Mouse (Mus musculus): ENCODE measurements around the gene Hfe2. TPM values are rescaled to one million over a fixed set of nuclear protein-coding genes. Genes with fewer than 3 reads are reported as not detected.

Hfe2 gene
- total RNA-seq (2014; rRNA removed) (0.78 and 1.9 TPM in 2 replicates), polyA plus RNA-seq (2015; fragmentation: Nextera tagmentation; extraction: Ambion mirVana) (2.1 and 2.5 TPM in 2 replicates)

DNA sequence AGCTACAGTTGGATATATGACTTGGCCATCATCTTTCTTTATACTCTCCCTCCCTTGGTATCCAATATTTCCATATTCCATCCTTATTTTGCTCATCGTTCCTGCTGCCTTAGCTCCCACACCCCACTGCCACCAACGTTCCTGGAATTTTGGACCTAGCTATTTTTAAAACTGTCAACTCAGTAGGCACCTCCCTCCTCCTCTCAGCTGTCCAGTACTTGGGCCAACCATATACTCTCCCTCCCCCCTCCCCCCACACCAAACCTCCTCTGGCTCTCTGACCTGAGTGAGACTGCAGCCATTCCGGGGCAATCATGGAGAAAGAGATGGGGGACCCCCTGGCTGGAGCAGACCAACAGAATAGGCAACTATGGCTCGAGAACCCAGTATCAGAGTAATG, at the start of gene Hfe2:
TSS of gene Hfe2 (plus strand) at position 259 of the 400 bp plus-strand sequence.
- Histone ChIP-seq H3K9me3 (ENCODE audit: low read length) (no peaks in the 10 kb centered on the region), H3K36me3 (ENCODE audit: insufficient read depth, low read length) (no peaks in the 10 kb centered on the region), H3K4me2 (ENCODE audit: low read depth, low read length) (no peak within 1 kb of the TSS), H3K9ac (replicated peaks; ENCODE audit: low read length) (no peak within 1 kb of the TSS), H3K4me1 (ENCODE audit: insufficient read depth, low read length) (no peaks in the 10 kb centered on the region), H3K27me3 (ENCODE audit: insufficient read depth, low read length) (0 out of 2 replicates have a peak, but pooled peaks cover 6% of the 10 kb centered on the region), H3K4me3 (ENCODE audit: low read length) (no peak within 1 kb of the TSS), H3K27ac (no peak within 1 kb of the TSS)
- whole genome bisulfite sequencing: 84% methylated on average over 4 of the region's 4 CpGs
- DNase-seq (ENCODE audit: low spot score) (no peak), ATAC-seq (no peak)
- TF ChIP-seq CTCF (IDR thresholded peaks at IDR 0.05; ENCODE audit: low read depth): no peak

GRCm38 (mm10) chr3:96477084-96477483, 47.9 kb upstream of the Hfe2 start:
- no peak overlapping the region for H3K4me3 ChIP-seq (ENCODE audit: low read length)
- WGBS: 56% methylated on average over 3 of the region's 3 CpGs

GRCm38 (mm10) chr3:96477558-96477957, 47.4 kb upstream of the Hfe2 start:
- H3K27ac ChIP-seq: no peak overlapping the region
- H3K4me3 ChIP-seq (ENCODE audit: low read length): no peak overlapping the region
- no peak for DNase-seq (ENCODE audit: low spot score)
- H3K36me3 ChIP-seq (ENCODE audit: insufficient read depth, low read length): no peaks in the 10 kb centered on the region
- WGBS: 76% methylated on average over 6 of the region's 6 CpGs
- TF ChIP-seq CTCF (IDR thresholded peaks at IDR 0.05; ENCODE audit: low read depth): no peak
- H3K4me1 ChIP-seq (ENCODE audit: insufficient read depth, low read length): no peaks in the 10 kb centered on the region
- no peak overlapping the region for H3K4me2 ChIP-seq (ENCODE audit: low read depth, low read length)
- no peak overlapping the region for H3K9ac ChIP-seq (replicated peaks; ENCODE audit: low read length)
- H3K27me3 ChIP-seq (ENCODE audit: insufficient read depth, low read length): peaks cover 45% of the 10 kb centered on the region
- H3K9me3 ChIP-seq (ENCODE audit: low read length): no peaks in the 10 kb centered on the region
- ATAC-seq: no peak

More at GRCm38 (mm10) chr3:96477084-96477483, 47.9 kb upstream of the Hfe2 start:
- no peak for DNase-seq (ENCODE audit: low spot score)
- TF ChIP-seq CTCF (IDR thresholded peaks at IDR 0.05; ENCODE audit: low read depth): no peak
- H3K27me3 ChIP-seq (ENCODE audit: insufficient read depth, low read length): peaks cover 47% of the 10 kb centered on the region
- no peak overlapping the region for H3K9ac ChIP-seq (replicated peaks; ENCODE audit: low read length)
- no peak for ATAC-seq
- H3K36me3 ChIP-seq (ENCODE audit: insufficient read depth, low read length): no peaks in the 10 kb centered on the region
- no peaks in the 10 kb centered on the region for H3K4me1 ChIP-seq (ENCODE audit: insufficient read depth, low read length)
- H3K4me2 ChIP-seq (ENCODE audit: low read depth, low read length): no peak overlapping the region
- no peaks in the 10 kb centered on the region for H3K9me3 ChIP-seq (ENCODE audit: low read length)
- H3K27ac ChIP-seq: no peak overlapping the region

- H3K27me3 ChIP-seq (ENCODE audit: insufficient read depth, low read length): peaks cover 28% of the 10 kb centered on the region
- ATAC-seq: no peak
- H3K4me1 ChIP-seq (ENCODE audit: insufficient read depth, low read length): no peaks in the 10 kb centered on the region
- H3K4me3 ChIP-seq (ENCODE audit: low read length): no peak overlapping the region
- no peaks in the 10 kb centered on the region for H3K36me3 ChIP-seq (ENCODE audit: insufficient read depth, low read length)
- no peak overlapping the region for H3K9ac ChIP-seq (replicated peaks; ENCODE audit: low read length)
- H3K27ac ChIP-seq: no peak overlapping the region
- no peaks in the 10 kb centered on the region for H3K9me3 ChIP-seq (ENCODE audit: low read length)
- WGBS: 29% methylated on average over 3 of the region's 3 CpGs
- no peak for DNase-seq (ENCODE audit: low spot score)
- no peak overlapping the region for H3K4me2 ChIP-seq (ENCODE audit: low read depth, low read length)
- TF ChIP-seq CTCF (IDR thresholded peaks at IDR 0.05; ENCODE audit: low read depth): no peak
Observed at GRCm38 (mm10) chr3:96479249-96479648, 45.7 kb upstream of the Hfe2 start.

DNA sequence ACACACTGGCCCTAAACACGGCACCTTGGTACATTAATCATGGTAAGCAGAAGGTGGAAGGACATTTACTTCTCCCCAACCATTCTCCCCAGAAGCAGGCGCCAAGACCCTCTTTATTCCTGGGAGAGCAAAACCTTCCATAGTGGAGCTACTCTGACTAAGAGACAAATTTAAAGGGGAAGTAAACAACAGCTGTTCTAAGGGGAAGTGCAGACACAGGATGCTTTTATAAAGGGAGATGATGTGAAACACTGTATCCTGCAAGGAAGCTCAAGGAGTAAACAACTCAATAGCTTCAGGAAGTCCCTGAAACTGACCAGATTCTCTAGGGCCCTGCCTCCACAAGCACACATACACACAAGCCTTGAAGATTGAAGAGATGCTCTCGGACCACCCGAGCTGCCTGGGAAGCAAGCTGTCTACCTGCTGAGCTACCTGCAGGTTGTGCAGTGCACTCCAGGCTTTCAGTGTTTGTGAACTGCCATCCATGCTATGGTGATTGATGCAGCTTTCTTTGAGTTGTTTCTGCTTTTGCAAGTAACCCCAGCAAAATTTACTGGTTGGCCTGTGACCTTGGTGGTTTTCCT, 44.2 kb upstream of the Hfe2 start:
- Histone ChIP-seq H3K4me1 (ENCODE audit: insufficient read depth, low read length) (no peaks in the 10 kb centered on the region), H3K4me3 (ENCODE audit: low read length) (no peak overlapping the region), H3K27ac (no peak overlapping the region), H3K27me3 (ENCODE audit: insufficient read depth, low read length) (peaks cover 19% of the 10 kb centered on the region), H3K9ac (replicated peaks; ENCODE audit: low read length) (no peak overlapping the region), H3K9me3 (ENCODE audit: low read length) (no peaks in the 10 kb centered on the region), H3K36me3 (ENCODE audit: insufficient read depth, low read length) (no peaks in the 10 kb centered on the region), H3K4me2 (ENCODE audit: low read depth, low read length) (no peak overlapping the region)
- ATAC-seq (no peak), DNase-seq (ENCODE audit: low spot score) (no peak)
- 88% methylated on average over 4 of the region's 4 CpGs for WGBS
- no peak for TF ChIP-seq CTCF (IDR thresholded peaks at IDR 0.05; ENCODE audit: low read depth)

GRCm38 (mm10) chr3:96481856-96482255, 43.1 kb upstream of the Hfe2 start:
- H3K9me3 ChIP-seq (ENCODE audit: low read length): no peaks in the 10 kb centered on the region
- WGBS: 85% methylated on average over 3 of the region's 3 CpGs
- TF ChIP-seq CTCF (IDR thresholded peaks at IDR 0.05; ENCODE audit: low read depth): no peak
- H3K27ac ChIP-seq: no peak overlapping the region
- no peak for ATAC-seq
- H3K4me1 ChIP-seq (ENCODE audit: insufficient read depth, low read length): no peaks in the 10 kb centered on the region
- no peak for DNase-seq (ENCODE audit: low spot score)
- peaks cover 10% of the 10 kb centered on the region; the same call in 1 of the 2 replicates for H3K27me3 ChIP-seq (ENCODE audit: insufficient read depth, low read length)
- no peak overlapping the region for H3K9ac ChIP-seq (replicated peaks; ENCODE audit: low read length)
- H3K36me3 ChIP-seq (ENCODE audit: insufficient read depth, low read length): no peaks in the 10 kb centered on the region
- H3K4me2 ChIP-seq (ENCODE audit: low read depth, low read length): no peak overlapping the region
- H3K4me3 ChIP-seq (ENCODE audit: low read length): no peak overlapping the region

DNA sequence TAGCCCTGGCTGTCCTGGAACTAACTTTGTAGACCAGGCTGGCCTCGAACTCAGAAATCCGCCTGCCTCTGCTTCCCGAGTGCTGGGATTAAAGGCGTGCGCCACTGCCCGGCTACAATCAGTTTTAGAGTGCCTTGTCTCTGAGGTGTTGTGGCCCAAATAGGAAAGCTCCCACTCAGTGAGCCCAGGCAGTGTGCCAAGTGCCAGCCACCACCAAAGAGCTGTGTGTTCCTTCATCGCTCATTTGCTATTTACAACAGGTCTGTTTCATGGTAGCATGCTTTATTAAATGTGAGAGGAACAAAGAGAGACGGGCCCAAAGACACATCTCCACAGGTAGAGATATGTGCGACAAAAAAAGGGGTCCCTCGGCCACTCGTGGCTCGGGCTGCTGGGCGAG, 42.5 kb upstream of the Hfe2 start:
- ATAC-seq (no peak), DNase-seq (ENCODE audit: low spot score) (no peak)
- H3K36me3 ChIP-seq (ENCODE audit: insufficient read depth, low read length): no peaks in the 10 kb centered on the region
- no peak for TF ChIP-seq CTCF (IDR thresholded peaks at IDR 0.05; ENCODE audit: low read depth)
- no peaks in the 10 kb centered on the region for H3K9me3 ChIP-seq (ENCODE audit: low read length)
- H3K4me3 ChIP-seq (ENCODE audit: low read length): no peak overlapping the region
- WGBS: 81% methylated on average over 13 of the region's 13 CpGs
- H3K27ac ChIP-seq: no peak overlapping the region
- H3K4me1 ChIP-seq (ENCODE audit: insufficient read depth, low read length): no peaks in the 10 kb centered on the region
- H3K4me2 ChIP-seq (ENCODE audit: low read depth, low read length): no peak overlapping the region
- H3K27me3 ChIP-seq (ENCODE audit: insufficient read depth, low read length): 0 out of 2 replicates have a peak, but pooled peaks cover 5% of the 10 kb centered on the region
- no peak overlapping the region for H3K9ac ChIP-seq (replicated peaks; ENCODE audit: low read length)

Data from hindbrain, postnatal 0 days (tissue).